Mouse (Mus musculus) embryonic facial prominence, embryonic 15.5 days (tissue): ENCODE data around the gene Bcor. TPM values are rescaled to one million over a fixed set of nuclear protein-coding genes. Genes with fewer than 3 reads are reported as not detected.
A peak's percentile ranks its signal among the peaks of the same experiment; 100 is the strongest.

ENCODE experiments used
- ATAC-seq: fragments of 200-750 bp; cut with Nextera tagmentation; 2 replicates; pipeline ENCODE4 v1.8.0; 2017; ENCODE audit warnings: low read depth, moderate TSS enrichment; ENCODE audit not compliant: insufficient number of reproducible peaks, low FRiP score, low TSS enrichment
- H3K27ac ChIP-seq: fragments of 300-500 bp; sonication (generic); replicated peaks from 2 replicates; pipeline ENCODE4 v1.5.1; 2015; ENCODE audit warnings: mild to moderate bottlenecking, inconsistent platforms
- H3K27me3 ChIP-seq: fragments of 300-500 bp; sonication (generic); 2 replicates; pipeline ENCODE4 v1.6.1; 2015; ENCODE audit warnings: inconsistent platforms
- H3K36me3 ChIP-seq: fragments of 300-500 bp; sonication (generic); 2 replicates; pipeline ENCODE4 v1.6.1; 2015; ENCODE audit warnings: mild to moderate bottlenecking, inconsistent platforms
- H3K4me1 ChIP-seq: fragments of 300-500 bp; sonication (generic); 2 replicates; pipeline ENCODE4 v1.6.1; 2015; ENCODE audit warnings: inconsistent platforms
- H3K4me2 ChIP-seq: fragments of 300-500 bp; sonication (generic); replicated peaks from 2 replicates; pipeline ENCODE4 v1.6.1; 2015; ENCODE audit warnings: mild to moderate bottlenecking, inconsistent platforms
- H3K4me3 ChIP-seq: fragments of 300-500 bp; sonication (generic); replicated peaks from 2 replicates; pipeline ENCODE4 v1.5.1; 2015; ENCODE audit warnings: mild to moderate bottlenecking, inconsistent platforms
- H3K9ac ChIP-seq: fragments of 300-500 bp; sonication (generic); 2 replicates; pipeline ENCODE4 v1.6.1; 2015; ENCODE audit warnings: inconsistent platforms
- H3K9me3 ChIP-seq: fragments of 300-500 bp; sonication (generic); replicated peaks from 2 replicates; pipeline ENCODE4 v1.6.1; 2016; ENCODE audit warnings: inconsistent platforms
- WGBS: fragments of 180-500 bp; shearing (Covaris S2); methylation state at CpG from one replicate; pipeline ENCODE4 v1.1.7; 2015; 5-methylcytosine and 5-hydroxymethylcytosine counted together
- polyA plus RNA-seq: library from polyadenylated mRNA; unstranded; fragments of >200 nt; fragmentation: Nextera tagmentation; extraction: Ambion mirVana; gene quantifications from 2 replicates; pipeline ENCODE4 v1.2.1, GENCODE M21; 2015

Bcor gene
- polyA plus RNA-seq, 1 experiment from 2014 or later = 13.9 TPM

- WGBS = 36% methylated on average over 11 of the region's 11 CpGs
- H3K4me2 ChIP-seq = no peak overlapping the region
- peaks cover 48% of the 10 kb centered on the region for H3K27me3 ChIP-seq
- no peaks in the 10 kb centered on the region for H3K9me3 ChIP-seq
- H3K4me1 ChIP-seq = peaks cover 28% of the 10 kb centered on the region
- ATAC-seq = no peak
- H3K4me3 ChIP-seq = no peak overlapping the region
- H3K36me3 ChIP-seq = no peaks in the 10 kb centered on the region
- H3K9ac ChIP-seq = no peak overlapping the region
- H3K27ac ChIP-seq = no peak overlapping the region
Observed at GRCm38 (mm10) chrX:12007832-12008540, 152.2 kb downstream of the Bcor start.

- H3K27ac ChIP-seq = peak overlapping the region; percentile 86
- ATAC-seq = peak; percentile 62
- H3K4me1 ChIP-seq = peaks cover 34% of the 10 kb centered on the region
- H3K9ac ChIP-seq = peak overlapping the region; percentile 15
- no peaks in the 10 kb centered on the region for H3K9me3 ChIP-seq
- WGBS = 3% methylated on average over 59 of the region's 75 CpGs
- peaks cover 53% of the 10 kb centered on the region for H3K27me3 ChIP-seq
- peak overlapping the region; percentile 48 for H3K4me3 ChIP-seq
- peak overlapping the region; percentile 69 for H3K4me2 ChIP-seq
- H3K36me3 ChIP-seq = no peaks in the 10 kb centered on the region
Observed at GRCm38 (mm10) chrX:12006882-12007753, 153.0 kb downstream of the Bcor start.

GRCm38 (mm10) chrX:12006031-12006881 is 153.9 kb downstream of the Bcor start:
- H3K9me3 ChIP-seq = no peaks in the 10 kb centered on the region
- peaks cover 41% of the 10 kb centered on the region for H3K4me1 ChIP-seq
- 2% methylated on average over 56 of the region's 57 CpGs for WGBS
- peak overlapping the region; percentile 15 for H3K9ac ChIP-seq
- peak overlapping the region; percentile 86 for H3K27ac ChIP-seq
- peak overlapping the region; percentile 48 for H3K4me3 ChIP-seq
- ATAC-seq = peak; percentile 52
- peak overlapping the region; percentile 69 for H3K4me2 ChIP-seq
- H3K27me3 ChIP-seq = peaks cover 60% of the 10 kb centered on the region
- no peaks in the 10 kb centered on the region for H3K36me3 ChIP-seq

- Histone ChIP-seq H3K9ac (no peak overlapping the region), H3K36me3 (no peaks in the 10 kb centered on the region), H3K27ac (peak overlapping the region; percentile 86), H3K27me3 (peaks cover 69% of the 10 kb centered on the region), H3K4me2 (peak overlapping the region; percentile 69), H3K9me3 (no peaks in the 10 kb centered on the region), H3K4me1 (peaks cover 48% of the 10 kb centered on the region), H3K4me3 (peak overlapping the region; percentile 48)
- 0 out of 2 replicates have a peak, but pooled peaks have one; percentile 34 for ATAC-seq
- WGBS = 8% methylated on average over 38 of the region's 38 CpGs
Observed at GRCm38 (mm10) chrX:12005181-12006030, 154.7 kb downstream of the Bcor start.

- no peaks in the 10 kb centered on the region for H3K9me3 ChIP-seq
- peaks cover 56% of the 10 kb centered on the region for H3K4me1 ChIP-seq
- H3K4me2 ChIP-seq = no peak overlapping the region
- H3K4me3 ChIP-seq = no peak overlapping the region
- no peak overlapping the region for H3K9ac ChIP-seq
- WGBS = 17% methylated on average over 16 of the region's 16 CpGs
- no peak for ATAC-seq
- no peak overlapping the region for H3K27ac ChIP-seq
- no peaks in the 10 kb centered on the region for H3K36me3 ChIP-seq
- peaks cover 77% of the 10 kb centered on the region for H3K27me3 ChIP-seq
Observed at GRCm38 (mm10) chrX:12004416-12004815, 155.7 kb downstream of the Bcor start.

GRCm38 (mm10) chrX:12003947-12004346 is 156.2 kb downstream of the Bcor start:
- Histone ChIP-seq H3K4me3 (no peak overlapping the region), H3K4me2 (no peak overlapping the region), H3K27me3 (peaks cover 79% of the 10 kb centered on the region), H3K9ac (no peak overlapping the region), H3K36me3 (no peaks in the 10 kb centered on the region), H3K27ac (no peak overlapping the region), H3K4me1 (peaks cover 56% of the 10 kb centered on the region), H3K9me3 (no peaks in the 10 kb centered on the region)
- ATAC-seq = no peak
- 28% methylated on average over 6 of the region's 6 CpGs for WGBS

- peaks cover 56% of the 10 kb centered on the region for H3K4me1 ChIP-seq
- WGBS = 10% methylated on average over 1 of the region's 1 CpGs
Observed at GRCm38 (mm10) chrX:12003539-12003938, 156.6 kb downstream of the Bcor start.

GRCm38 (mm10) chrX:12003106-12003505 is 157.0 kb downstream of the Bcor start:
- Histone ChIP-seq H3K27me3 (peaks cover 81% of the 10 kb centered on the region), H3K4me1 (peaks cover 56% of the 10 kb centered on the region), H3K27ac (peak overlapping the region; percentile 28; the same call in 1 of the 2 replicates), H3K36me3 (no peaks in the 10 kb centered on the region), H3K4me2 (no peak overlapping the region), H3K4me3 (no peak overlapping the region), H3K9me3 (no peaks in the 10 kb centered on the region), H3K9ac (no peak overlapping the region)
- no peak for ATAC-seq
- 24% methylated on average over 9 of the region's 9 CpGs for WGBS

More at GRCm38 (mm10) chrX:12003539-12003938, 156.6 kb downstream of the Bcor start:
- Histone ChIP-seq H3K4me2 (no peak overlapping the region), H3K9me3 (no peaks in the 10 kb centered on the region), H3K36me3 (no peaks in the 10 kb centered on the region), H3K4me3 (no peak overlapping the region), H3K27me3 (peaks cover 80% of the 10 kb centered on the region), H3K27ac (0 out of 2 replicates have a peak overlapping the region, but pooled peaks have one; percentile 28), H3K9ac (no peak overlapping the region)
- no peak for ATAC-seq

GRCm38 (mm10) chrX:12002596-12002995 is 157.6 kb downstream of the Bcor start:
- peaks cover 84% of the 10 kb centered on the region for H3K27me3 ChIP-seq
- H3K27ac ChIP-seq = no peak overlapping the region
- H3K9ac ChIP-seq = no peak overlapping the region
- no peak overlapping the region for H3K4me3 ChIP-seq
- 30% methylated on average over 6 of the region's 6 CpGs for WGBS
- no peaks in the 10 kb centered on the region for H3K9me3 ChIP-seq
- ATAC-seq = no peak
- no peak overlapping the region for H3K4me2 ChIP-seq
- peaks cover 56% of the 10 kb centered on the region for H3K4me1 ChIP-seq
- no peaks in the 10 kb centered on the region for H3K36me3 ChIP-seq

GRCm38 (mm10) chrX:12001969-12002368 is 158.2 kb downstream of the Bcor start:
- Histone ChIP-seq H3K4me1 (peaks cover 56% of the 10 kb centered on the region), H3K9ac (no peak overlapping the region), H3K4me2 (no peak overlapping the region), H3K4me3 (no peak overlapping the region), H3K27me3 (peaks cover 82% of the 10 kb centered on the region), H3K27ac (no peak overlapping the region), H3K9me3 (no peaks in the 10 kb centered on the region), H3K36me3 (no peaks in the 10 kb centered on the region)
- WGBS = 11% methylated on average over 3 of the region's 3 CpGs
- ATAC-seq = no peak
